Mouse (Mus musculus) CH12.LX (cell line): ENCODE measurements around the gene Car15.

Experiments
- EP300 ChIP-seq: IDR thresholded peaks from 2 replicates; pipeline ENCODE4 v1.6.1; 2011; ENCODE audit warnings: low read length, improper control_type of control experiment
- MYC ChIP-seq: IDR thresholded peaks from 2 replicates; pipeline ENCODE4 v1.6.1; 2011; ENCODE audit warnings: low read depth, mild to moderate bottlenecking, improper control_type of control experiment, low read length

- no peak for TF ChIP-seq EP300
- no peak for TF ChIP-seq MYC
These were observed 37.9 kb upstream of the Car15 start for GRCm38 (mm10) chr16:17876096-17876495.
